Mouse (Mus musculus) hindbrain, embryonic 15.5 days (tissue): ENCODE results near the gene Krt83. TPM values are rescaled to one million over a fixed set of nuclear protein-coding genes. Genes with fewer than 3 reads are reported as not detected.
"Not testable (repeated sequence)": the region's sequence is repeated elsewhere in the genome, so short reads cannot be mapped to it uniquely, and the experiment has no call there.

Experiments used
- ATAC-seq: fragments of 200-750 bp; cut with Nextera tagmentation; 2 replicates; pipeline ENCODE4 v1.8.0; 2017; ENCODE audit warnings: low read depth, moderate number of reproducible peaks, moderate TSS enrichment; ENCODE audit not compliant: low FRiP score
- H3K27ac ChIP-seq: fragments of 300-500 bp; sonication (generic); replicated peaks from 2 replicates; pipeline ENCODE4 v1.5.1; 2015; ENCODE audit warnings: mild to moderate bottlenecking, inconsistent platforms
- H3K27me3 ChIP-seq: fragments of 300-500 bp; sonication (generic); 2 replicates; pipeline ENCODE4 v1.6.1; 2015; ENCODE audit warnings: control low read depth, inconsistent platforms
- H3K36me3 ChIP-seq: fragments of 300-500 bp; sonication (generic); 2 replicates; pipeline ENCODE4 v1.6.1; 2015; ENCODE audit warnings: control low read depth, inconsistent platforms
- H3K4me1 ChIP-seq: fragments of 300-500 bp; sonication (generic); replicated peaks from 2 replicates; pipeline ENCODE4 v1.6.1; 2015; ENCODE audit warnings: control low read depth, inconsistent platforms
- H3K4me2 ChIP-seq: fragments of 300-500 bp; sonication (generic); 2 replicates; pipeline ENCODE4 v1.6.1; 2015; ENCODE audit warnings: moderate library complexity, mild to moderate bottlenecking, inconsistent platforms
- H3K4me3 ChIP-seq: fragments of 300-500 bp; sonication (generic); 2 replicates; pipeline ENCODE4 v1.5.1; 2015; ENCODE audit warnings: mild to moderate bottlenecking, inconsistent platforms
- H3K9ac ChIP-seq: fragments of 300-500 bp; sonication (generic); 2 replicates; pipeline ENCODE4 v1.6.1; 2015; ENCODE audit warnings: inconsistent platforms
- H3K9me3 ChIP-seq: fragments of 300-500 bp; sonication (generic); 2 replicates; pipeline ENCODE4 v1.6.1; 2016; ENCODE audit warnings: control low read depth, inconsistent platforms
- WGBS: fragments of 180-500 bp; shearing (Covaris S2); methylation state at CpG from one replicate; pipeline ENCODE4 v1.1.7; 2015; 5-methylcytosine and 5-hydroxymethylcytosine counted together
- polyA plus RNA-seq: library from polyadenylated mRNA; unstranded; fragments of >200 nt; fragmentation: Nextera tagmentation; extraction: Ambion mirVana; gene quantifications from 2 replicates; pipeline ENCODE4 v1.2.1, GENCODE M21; 2015

Krt83 gene
- polyA plus RNA-seq = not detected in 2 replicates

DNA sequence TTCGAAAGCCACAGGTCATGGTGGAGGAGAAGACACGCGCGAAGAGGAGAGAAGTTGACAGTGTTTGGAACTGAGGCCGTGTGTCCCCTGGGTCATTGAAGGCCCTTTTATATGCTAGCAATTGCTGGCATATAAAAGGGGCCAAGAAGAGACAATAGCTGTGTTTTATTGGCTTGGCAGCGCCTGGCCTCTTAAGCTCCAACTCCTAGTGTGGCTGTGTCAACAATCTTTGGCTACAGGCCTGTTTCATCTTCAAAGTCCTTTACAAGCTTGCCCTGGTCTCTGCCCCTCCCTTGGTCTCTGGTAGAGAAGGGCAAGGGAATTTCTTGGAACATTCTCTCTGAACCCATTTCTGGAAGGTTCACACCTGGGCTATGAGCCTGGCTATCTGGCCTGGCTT is at the start of gene Krt83:
Gene Krt83, minus strand, starts transcription at position 82 of the 400 bp plus-strand sequence.
- H3K9me3 ChIP-seq = no peaks in the 10 kb centered on the region
- no peak for ATAC-seq
- no peaks in the 10 kb centered on the region for H3K27me3 ChIP-seq
- no peak within 1 kb of the TSS for H3K9ac ChIP-seq
- no peaks in the 10 kb centered on the region for H3K36me3 ChIP-seq
- no peak within 1 kb of the TSS for H3K4me2 ChIP-seq
- H3K27ac ChIP-seq = no peak within 1 kb of the TSS
- no peaks in the 10 kb centered on the region for H3K4me1 ChIP-seq
- 58% methylated on average over 6 of the region's 6 CpGs for WGBS
- no peak within 1 kb of the TSS for H3K4me3 ChIP-seq

DNA sequence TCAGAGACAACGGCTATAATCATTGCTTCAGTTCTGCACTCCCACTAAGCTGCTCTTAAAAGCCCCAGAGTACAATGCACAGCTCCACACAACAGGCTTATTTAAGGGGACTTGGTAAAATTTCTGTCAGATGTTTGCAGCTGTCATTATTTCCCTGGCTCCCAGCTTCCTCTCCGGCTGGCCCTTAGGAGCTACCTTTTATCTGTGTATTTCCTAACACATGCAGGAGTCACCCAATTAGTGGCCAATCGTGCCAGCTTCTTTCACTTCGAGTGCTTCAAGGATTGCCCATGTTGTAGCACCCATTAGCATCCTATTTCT is 47.2 kb upstream of the Krt83 start:
- H3K9me3 ChIP-seq = no peaks in the 10 kb centered on the region
- H3K27ac ChIP-seq = no peak overlapping the region
- H3K4me1 ChIP-seq = no peaks in the 10 kb centered on the region
- no peak overlapping the region for H3K9ac ChIP-seq
- H3K4me2 ChIP-seq = no peak overlapping the region
- H3K27me3 ChIP-seq = no peaks in the 10 kb centered on the region
- no peaks in the 10 kb centered on the region for H3K36me3 ChIP-seq
- ATAC-seq = no peak
- H3K4me3 ChIP-seq = no peak overlapping the region
- 75% methylated on average over 4 of the region's 4 CpGs for WGBS

GRCm38 (mm10) chr15:101537864-101538579 is 46.7 kb upstream of the Krt83 start:
- H3K4me2 ChIP-seq = no peak overlapping the region
- no peaks in the 10 kb centered on the region for H3K4me1 ChIP-seq
- no peaks in the 10 kb centered on the region for H3K27me3 ChIP-seq
- H3K4me3 ChIP-seq = no peak overlapping the region
- no peak overlapping the region for H3K27ac ChIP-seq
- 50% methylated on average over 7 of the region's 7 CpGs for WGBS
- no peaks in the 10 kb centered on the region for H3K9me3 ChIP-seq
- H3K36me3 ChIP-seq = no peaks in the 10 kb centered on the region
- H3K9ac ChIP-seq = no peak overlapping the region
- no peak for ATAC-seq

DNA sequence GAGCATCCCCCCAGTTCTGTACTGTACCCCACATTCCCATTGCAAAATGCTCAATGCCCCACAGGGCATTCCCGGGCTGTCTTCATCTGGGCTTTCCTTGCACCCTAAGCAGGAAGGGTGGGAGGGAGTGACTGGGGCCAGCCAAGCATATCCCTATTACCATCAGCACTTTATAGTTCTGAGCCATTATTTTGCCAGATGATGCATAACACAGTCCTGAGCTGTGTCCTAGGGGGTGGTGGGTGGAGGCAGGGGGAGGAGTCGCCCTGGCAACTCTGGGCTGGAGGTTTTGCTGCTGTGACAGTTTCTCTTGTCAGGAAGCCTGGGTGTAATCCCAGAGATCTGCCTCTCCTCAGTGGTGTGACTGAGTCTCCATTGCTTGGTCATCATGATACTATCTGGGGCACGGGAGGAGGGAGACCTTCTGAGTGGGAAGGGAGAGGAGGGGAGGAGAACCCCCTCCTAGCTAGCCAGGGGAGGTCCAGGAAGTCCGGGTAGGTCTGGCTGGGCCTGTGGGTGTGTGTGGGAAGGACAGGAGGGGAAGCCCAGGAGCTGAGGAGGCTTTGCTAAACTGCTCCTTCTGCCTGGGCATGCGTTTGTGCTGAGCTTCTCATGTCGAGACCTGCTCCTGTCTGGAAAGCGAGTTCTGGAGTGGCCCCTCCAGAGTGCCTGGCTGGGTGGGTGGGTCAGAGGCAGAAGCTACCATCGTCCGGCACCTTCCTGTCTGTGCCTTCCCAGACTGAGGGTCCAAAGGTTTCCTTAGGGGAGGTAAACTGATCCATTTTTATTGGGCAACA is 44.9 kb upstream of the Krt83 start:
- no peak overlapping the region for H3K9ac ChIP-seq
- ATAC-seq = no peak
- 55% methylated on average over 9 of the region's 9 CpGs for WGBS
- H3K9me3 ChIP-seq = no peaks in the 10 kb centered on the region
- H3K4me3 ChIP-seq = no peak overlapping the region
- no peak overlapping the region for H3K4me2 ChIP-seq
- H3K36me3 ChIP-seq = no peaks in the 10 kb centered on the region
- H3K4me1 ChIP-seq = no peaks in the 10 kb centered on the region
- no peaks in the 10 kb centered on the region for H3K27me3 ChIP-seq
- no peak overlapping the region for H3K27ac ChIP-seq

DNA sequence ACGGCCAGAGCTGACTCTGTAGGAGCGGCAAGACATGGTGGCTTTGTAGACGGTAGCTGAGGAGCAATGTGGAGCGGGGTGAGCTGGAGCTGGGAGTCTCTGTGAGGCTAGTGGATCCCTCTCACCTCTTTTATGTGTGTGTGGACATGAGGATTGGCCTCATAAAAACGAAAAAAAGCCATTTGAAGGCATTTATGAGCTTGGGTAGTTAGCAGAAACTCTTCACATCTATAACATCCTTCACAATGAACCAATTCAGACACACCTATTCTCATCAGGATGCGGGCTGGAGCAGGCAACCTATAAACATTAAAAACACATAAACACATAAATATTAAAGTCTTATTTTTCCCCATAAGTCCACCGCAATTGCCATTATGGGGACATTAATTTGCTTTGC is 41.4 kb upstream of the Krt83 start, which contains the start of gene Krt84:
Gene Krt84, minus strand, starts transcription at position 101 of the 400 bp plus-strand sequence.
- no peak within 1 kb of the TSS for H3K4me2 ChIP-seq
- no peaks in the 10 kb centered on the region for H3K27me3 ChIP-seq
- ATAC-seq = no peak
- WGBS = 82% methylated on average over 7 of the region's 7 CpGs
- no peaks in the 10 kb centered on the region for H3K4me1 ChIP-seq
- H3K4me3 ChIP-seq = no peak within 1 kb of the TSS
- H3K9me3 ChIP-seq = no peaks in the 10 kb centered on the region
- no peak within 1 kb of the TSS for H3K9ac ChIP-seq
- no peaks in the 10 kb centered on the region for H3K36me3 ChIP-seq
- no peak within 1 kb of the TSS for H3K27ac ChIP-seq

- no peak overlapping the region for H3K27ac ChIP-seq
- 0 out of 2 replicates have a peak, but pooled peaks cover 8% of the 10 kb centered on the region for H3K27me3 ChIP-seq
- H3K9ac ChIP-seq = no peak overlapping the region
- no peak for ATAC-seq
- WGBS = 80% methylated on average over 4 of the region's 4 CpGs
- H3K9me3 ChIP-seq = no peaks in the 10 kb centered on the region
- H3K4me2 ChIP-seq = no peak overlapping the region
- no peaks in the 10 kb centered on the region for H3K4me1 ChIP-seq
- H3K36me3 ChIP-seq = no peaks in the 10 kb centered on the region
- H3K4me3 ChIP-seq = no peak overlapping the region
These were observed 31.4 kb upstream of the Krt83 start for GRCm38 (mm10) chr15:101522556-101523232.

DNA sequence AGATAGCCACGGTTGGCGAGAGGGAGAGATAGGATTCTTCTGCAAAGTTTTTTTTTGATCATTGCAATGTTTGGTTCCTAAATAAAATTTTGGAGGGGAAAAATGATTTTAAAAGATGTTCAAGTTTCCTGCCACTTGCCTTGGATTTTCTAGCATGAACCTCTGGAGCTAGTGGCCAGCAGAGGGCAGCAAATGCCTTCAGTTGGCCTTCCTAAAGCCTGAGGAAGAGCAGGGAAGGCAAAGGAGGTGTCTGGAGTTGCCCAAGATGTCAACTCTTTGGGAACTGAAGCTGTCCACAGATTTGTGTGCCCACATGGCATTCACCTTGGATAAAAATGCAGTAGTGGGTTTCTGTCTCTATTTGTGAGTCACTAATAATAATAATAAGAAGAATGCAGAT is 28.5 kb upstream of the Krt83 start:
- ATAC-seq = no peak
- Histone ChIP-seq H3K27me3 (0 out of 2 replicates have a peak, but pooled peaks cover 8% of the 10 kb centered on the region), H3K27ac (no peak overlapping the region), H3K36me3 (no peaks in the 10 kb centered on the region), H3K4me2 (no peak overlapping the region), H3K4me1 (no peaks in the 10 kb centered on the region), H3K4me3 (no peak overlapping the region), H3K9me3 (no peaks in the 10 kb centered on the region), H3K9ac (no peak overlapping the region)
- WGBS = 20% methylated on average over 2 of the region's 2 CpGs

GRCm38 (mm10) chr15:101517161-101517560 is 25.8 kb upstream of the Krt83 start, which contains the start of gene Gm49425:
Gene Gm49425 (minus strand): TSS chr15:101517261.
- H3K9ac ChIP-seq, H3K9me3 ChIP-seq, H3K4me2 ChIP-seq, H3K36me3 ChIP-seq, H3K27ac ChIP-seq, H3K4me1 ChIP-seq, H3K27me3 ChIP-seq, H3K4me3 ChIP-seq, ATAC-seq: not testable (repeated sequence)
- WGBS = 81% methylated on average over 2 of the region's 2 CpGs

- no peak for ATAC-seq
- Histone ChIP-seq H3K4me1 (no peaks in the 10 kb centered on the region), H3K9ac (no peak overlapping the region), H3K36me3 (no peaks in the 10 kb centered on the region), H3K9me3 (no peaks in the 10 kb centered on the region), H3K4me3 (no peak overlapping the region), H3K27ac (no peak overlapping the region), H3K27me3 (no peaks in the 10 kb centered on the region), H3K4me2 (no peak overlapping the region)
- 90% methylated on average over 9 of the region's 9 CpGs for WGBS
These were observed 16.9 kb upstream of the Krt83 start for GRCm38 (mm10) chr15:101508247-101508646.

DNA sequence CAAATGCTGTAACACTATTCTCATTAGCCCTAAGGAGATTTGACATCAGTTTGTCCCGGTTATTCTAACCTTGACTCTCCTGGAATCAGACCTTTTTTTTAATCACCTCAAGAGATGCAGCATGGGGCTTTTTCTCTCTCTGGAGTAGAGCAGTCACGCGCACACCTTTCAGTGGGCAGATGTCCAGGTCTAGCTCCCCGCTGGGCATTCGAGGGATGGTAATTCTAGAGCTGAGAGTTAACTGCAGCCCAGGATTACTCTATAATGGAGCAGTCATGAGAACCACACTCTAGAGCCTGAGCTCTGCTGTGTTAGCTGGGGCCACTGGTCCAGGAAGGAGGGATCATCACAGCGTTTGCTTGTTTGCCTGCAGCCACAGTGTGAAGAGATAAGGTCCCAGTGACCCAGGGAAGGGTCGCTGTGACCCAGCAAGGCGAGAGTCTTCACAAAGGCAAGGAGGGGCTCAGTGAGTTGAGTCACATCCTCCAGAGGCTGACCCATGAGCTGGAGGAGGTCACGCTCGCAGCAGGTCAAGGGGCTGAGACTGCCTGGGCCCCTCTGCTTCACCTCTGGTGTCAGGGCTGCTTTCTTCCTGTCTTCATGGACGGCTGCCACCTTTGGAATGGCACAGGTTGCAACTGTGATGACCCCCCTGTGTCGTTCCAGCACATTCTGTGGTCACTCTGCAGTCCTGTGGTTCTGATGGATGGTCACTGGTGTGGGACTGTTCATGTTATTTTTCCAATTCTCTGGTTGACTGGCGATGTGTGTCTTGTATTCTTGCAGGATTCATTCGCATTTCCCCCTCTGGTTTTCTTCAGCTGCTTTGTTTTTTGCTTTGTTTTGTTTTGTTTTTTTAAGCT is 15.8 kb upstream of the Krt83 start:
- WGBS = 59% methylated on average over 14 of the region's 14 CpGs
- H3K36me3 ChIP-seq = no peaks in the 10 kb centered on the region
- H3K9ac ChIP-seq = no peak overlapping the region
- no peak overlapping the region for H3K4me3 ChIP-seq
- no peak overlapping the region for H3K4me2 ChIP-seq
- no peaks in the 10 kb centered on the region for H3K27me3 ChIP-seq
- no peak for ATAC-seq
- no peaks in the 10 kb centered on the region for H3K4me1 ChIP-seq
- no peaks in the 10 kb centered on the region for H3K9me3 ChIP-seq
- H3K27ac ChIP-seq = no peak overlapping the region

DNA sequence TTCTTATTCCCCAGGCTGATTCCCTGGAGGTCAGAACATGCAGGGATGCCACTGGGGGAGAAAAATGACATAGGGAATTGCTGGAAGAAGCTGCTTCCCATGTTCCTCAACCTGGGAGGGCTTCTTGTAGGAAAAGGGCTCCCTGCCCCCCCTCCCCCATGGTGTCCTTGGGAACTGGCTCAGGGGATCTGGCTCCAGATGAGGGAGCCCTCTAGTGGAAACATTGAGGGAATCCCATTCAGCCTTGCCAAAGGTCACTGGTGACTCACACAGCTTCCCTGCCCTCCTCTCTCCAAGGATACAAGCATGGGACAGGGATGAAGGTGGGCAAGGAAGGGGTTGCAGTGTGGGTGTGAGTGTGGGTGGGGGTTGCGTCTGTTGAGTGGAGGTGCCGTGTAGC is 5.9 kb upstream of the Krt83 start:
- H3K36me3 ChIP-seq = no peaks in the 10 kb centered on the region
- no peak overlapping the region for H3K27ac ChIP-seq
- H3K27me3 ChIP-seq = no peaks in the 10 kb centered on the region
- no peak overlapping the region for H3K4me2 ChIP-seq
- no peak for ATAC-seq
- WGBS = 72% methylated on average over 2 of the region's 2 CpGs
- H3K4me1 ChIP-seq = no peaks in the 10 kb centered on the region
- H3K9ac ChIP-seq = no peak overlapping the region
- H3K4me3 ChIP-seq = no peak overlapping the region
- no peaks in the 10 kb centered on the region for H3K9me3 ChIP-seq
